Mouse (Mus musculus) embryonic fibroblast, embryonic 13.5 days (primary cell): ENCODE measurements around the gene Phc1.

Experiments used
- CTCF ChIP-seq: IDR thresholded peaks from 2 replicates; pipeline ENCODE4 v1.5.1; 2011; ENCODE audit warnings: mild to moderate bottlenecking, control low read depth, low read length, moderate library complexity, borderline replicate concordance; ENCODE audit not compliant: insufficient read depth
- POLR2A ChIP-seq: IDR thresholded peaks from 2 replicates; pipeline ENCODE4 v1.6.1; 2011; ENCODE audit warnings: low read depth, mild to moderate bottlenecking, control low read depth, low read length, moderate library complexity

DNA sequence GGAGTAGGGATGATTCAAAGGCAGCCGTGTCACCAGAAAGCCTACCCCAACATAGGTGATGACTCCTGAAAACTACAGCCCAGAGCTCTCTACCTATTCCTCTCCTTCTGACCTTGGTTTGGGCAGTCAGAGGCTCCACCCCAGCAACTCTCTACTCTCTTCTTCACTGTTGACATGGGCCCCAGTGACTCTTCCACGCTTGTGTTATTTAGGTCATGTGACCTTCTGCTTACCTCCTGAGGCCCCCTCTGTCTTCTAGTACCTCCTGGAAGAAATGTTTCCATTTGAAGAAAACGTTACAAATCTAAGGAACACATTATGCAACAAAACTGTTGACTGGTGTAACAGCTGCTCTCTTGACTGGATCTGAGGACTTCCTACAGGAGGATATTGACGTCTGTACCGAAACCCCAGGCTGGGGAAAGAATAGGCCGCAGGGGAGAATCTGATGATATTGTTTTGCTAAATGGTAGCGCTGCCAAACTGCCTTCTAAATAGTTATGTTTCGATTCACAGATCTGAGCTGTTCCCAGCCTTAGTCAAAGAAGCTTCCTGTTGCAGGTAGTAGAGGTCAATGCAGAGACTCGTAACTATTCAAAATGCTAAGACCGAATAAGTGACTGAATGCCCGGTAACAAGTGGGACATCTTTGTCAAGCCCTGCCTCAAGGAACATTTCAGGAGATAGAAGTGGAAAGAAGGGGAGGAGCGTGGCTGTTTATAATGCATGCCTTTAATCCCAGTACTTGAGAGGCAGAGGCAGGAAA lies 35.4 kb downstream of the Phc1 start:
- TF ChIP-seq CTCF (no peak), POLR2A (no peak)
